Mouse (Mus musculus) embryo, embryonic 10 days (tissue): ENCODE results near the gene Prss38.
A peak's percentile ranks its signal among the peaks of the same experiment; 100 is the strongest.
"Not testable (repeated sequence)": the region's sequence is repeated elsewhere in the genome, so short reads cannot be mapped to it uniquely, and the experiment has no call there.

Source experiments
- DNase-seq: peaks from one replicate; pipeline ENCODE4 v3.0.0-alpha.2; 2015; ENCODE audit warnings: low spot score

Gene Prss38

DNA sequence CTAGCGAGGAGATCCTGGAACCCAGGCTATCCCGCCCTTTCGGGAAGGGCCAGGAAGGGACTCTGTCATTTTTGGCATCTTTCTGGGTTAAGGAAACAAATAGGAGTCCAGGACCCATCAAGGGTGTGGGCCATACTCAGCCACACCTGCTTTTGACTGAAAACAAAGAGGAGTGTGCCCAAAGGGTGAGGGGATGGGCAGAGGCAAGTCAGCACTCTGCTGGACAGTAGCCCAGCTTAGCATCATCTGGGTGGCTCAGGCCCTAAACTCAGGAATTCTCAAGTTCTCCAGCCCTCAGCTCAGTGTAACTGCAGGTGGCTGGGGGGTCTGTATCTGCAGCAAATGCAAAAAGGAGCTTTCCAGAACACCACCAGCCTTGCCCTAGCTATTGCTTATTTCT is 2.5 kb upstream of the Prss38 start:
- no peak for DNase-seq

DNA sequence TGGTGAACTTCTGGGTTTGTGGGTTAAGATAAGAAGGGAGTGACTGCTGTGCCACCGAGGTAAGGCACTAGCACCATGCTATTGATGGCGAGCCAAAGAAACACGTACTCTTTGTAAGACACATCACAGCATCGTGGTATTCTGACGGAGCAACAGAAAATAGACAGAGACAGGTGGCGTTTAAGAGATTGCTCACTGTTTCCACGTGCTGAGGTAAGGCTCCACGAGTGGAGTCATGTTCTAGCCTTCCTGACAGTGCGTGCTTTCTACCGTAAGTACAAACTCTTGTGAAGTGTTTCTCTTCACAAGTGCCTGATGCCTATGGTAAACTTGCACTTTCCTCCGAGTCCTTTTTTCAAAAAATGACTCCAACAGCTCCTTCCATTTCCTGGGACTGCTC is 5.6 kb downstream of the Prss38 start:
- DNase-seq, result no peak

GRCm38 (mm10) chr11:59367955-59368354 is 7.5 kb downstream of the Prss38 start:
- not testable (repeated sequence) for DNase-seq

DNA sequence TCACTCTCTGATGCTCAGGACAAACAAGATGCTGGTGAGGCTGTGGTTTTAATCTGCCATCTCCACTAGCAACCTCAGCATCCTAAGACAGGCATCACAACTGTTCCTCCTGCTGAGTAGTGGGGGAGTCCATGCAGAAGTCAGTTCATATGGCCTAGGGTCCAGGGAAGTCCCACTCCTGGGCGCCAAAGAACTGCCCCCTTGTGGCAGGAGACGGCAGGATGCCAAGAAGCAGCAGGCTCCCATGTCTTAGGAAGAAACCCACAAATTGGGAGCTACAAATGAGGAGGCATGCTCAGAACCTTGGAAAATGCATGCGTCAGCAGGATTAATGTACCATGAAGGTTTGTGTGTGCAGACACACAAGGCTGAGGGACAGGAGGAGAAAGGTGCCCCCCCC is 8.8 kb downstream of the Prss38 start:
- peak; percentile 64 for DNase-seq

- DNase-seq, result no peak
These were observed 9.4 kb downstream of the Prss38 start for GRCm38 (mm10) chr11:59366031-59366430.

DNA sequence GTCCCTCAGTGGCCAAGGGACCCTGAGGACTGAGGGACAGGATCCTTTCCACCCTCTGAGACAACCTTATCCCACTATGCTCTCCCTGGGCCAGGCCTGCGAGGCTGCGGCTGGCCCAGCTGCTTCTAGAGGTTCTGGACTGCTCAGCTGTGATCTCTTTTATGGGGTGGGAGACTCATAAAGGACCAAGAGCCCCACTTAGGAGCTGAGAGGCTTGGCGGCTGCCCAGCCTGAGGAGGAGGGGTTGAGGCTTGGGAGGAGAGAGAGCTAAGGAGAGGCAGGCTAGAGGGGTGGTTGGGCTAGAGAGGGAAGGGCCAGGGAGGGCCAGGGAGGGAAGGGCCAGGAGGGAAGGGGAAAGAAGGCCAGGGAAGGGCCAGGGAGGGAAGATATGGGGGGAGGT is 11.0 kb downstream of the Prss38 start:
- no peak for DNase-seq

DNA sequence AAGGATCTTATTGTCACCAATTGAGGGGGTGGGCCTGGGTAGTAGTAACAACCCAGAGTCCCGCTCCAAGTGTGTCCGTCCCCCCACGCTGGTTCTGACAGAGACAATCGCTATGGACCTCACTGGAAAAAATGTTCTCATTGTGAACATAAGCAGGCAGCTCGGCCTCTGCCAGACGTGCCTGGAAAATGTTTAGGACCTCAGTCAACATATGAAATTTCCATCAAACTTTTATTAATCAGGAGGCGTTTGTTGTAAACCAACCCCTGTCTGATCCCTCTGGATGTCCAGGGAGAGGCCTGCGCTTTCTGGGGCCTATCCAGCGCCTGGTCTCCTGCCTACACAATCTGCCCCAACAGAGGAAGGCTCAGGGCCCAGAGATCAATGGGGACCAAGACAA is 11.4 kb downstream of the Prss38 start:
- no peak for DNase-seq

GRCm38 (mm10) chr11:59361291-59361690 is 14.2 kb downstream of the Prss38 start:
- no peak for DNase-seq

DNA sequence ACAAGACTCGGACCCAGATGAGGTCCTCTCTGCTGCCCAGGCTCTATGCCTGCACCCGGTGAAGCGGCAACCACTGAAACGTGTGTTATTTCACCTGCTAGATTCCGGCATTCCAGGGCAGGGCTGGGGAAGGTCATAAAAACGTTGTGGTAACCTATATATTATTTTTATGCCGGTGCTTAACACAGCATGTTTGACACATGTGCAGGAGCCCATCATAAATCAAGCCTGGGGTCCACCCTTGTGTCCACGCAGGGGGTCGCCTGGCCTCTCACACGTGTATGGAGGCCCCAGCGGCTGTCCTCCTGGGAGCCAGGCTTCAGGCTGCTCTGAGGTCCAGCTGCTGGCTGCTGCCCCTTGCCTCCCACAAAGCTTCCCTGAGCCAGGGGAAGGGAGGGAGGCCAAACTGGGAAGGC is 18.6 kb downstream of the Prss38 start:
- DNase-seq, result no peak

GRCm38 (mm10) chr11:59354793-59355192 is 20.7 kb downstream of the Prss38 start:
- no peak for DNase-seq

GRCm38 (mm10) chr11:59350326-59350725 is 25.1 kb downstream of the Prss38 start:
- peak; percentile 40 for DNase-seq

- no peak for DNase-seq
These were observed 29.1 kb downstream of the Prss38 start for GRCm38 (mm10) chr11:59346166-59346910.

DNA sequence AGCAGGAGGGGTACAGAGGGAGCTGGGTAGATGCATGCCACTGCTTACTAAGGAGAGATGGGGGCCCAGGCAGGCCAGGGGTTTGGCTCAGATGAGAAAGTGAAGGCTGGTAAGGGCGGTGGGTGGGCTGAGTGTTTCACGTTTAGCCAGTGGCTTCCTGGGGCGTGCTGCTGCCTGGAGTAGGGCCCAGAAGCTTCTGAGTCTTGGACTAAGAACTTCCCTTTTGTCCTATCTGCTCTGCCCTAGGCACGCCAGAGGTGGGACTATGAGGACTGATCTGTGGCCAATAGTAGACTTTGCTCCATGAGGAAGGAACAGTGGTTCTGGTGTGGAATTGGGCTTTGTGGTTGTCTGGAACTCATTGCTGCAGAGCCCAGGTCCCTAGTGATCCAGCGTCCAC is 32.5 kb downstream of the Prss38 start:
- DNase-seq, result no peak

GRCm38 (mm10) chr11:59338736-59339120 is 36.7 kb downstream of the Prss38 start:
- no peak for DNase-seq

DNA sequence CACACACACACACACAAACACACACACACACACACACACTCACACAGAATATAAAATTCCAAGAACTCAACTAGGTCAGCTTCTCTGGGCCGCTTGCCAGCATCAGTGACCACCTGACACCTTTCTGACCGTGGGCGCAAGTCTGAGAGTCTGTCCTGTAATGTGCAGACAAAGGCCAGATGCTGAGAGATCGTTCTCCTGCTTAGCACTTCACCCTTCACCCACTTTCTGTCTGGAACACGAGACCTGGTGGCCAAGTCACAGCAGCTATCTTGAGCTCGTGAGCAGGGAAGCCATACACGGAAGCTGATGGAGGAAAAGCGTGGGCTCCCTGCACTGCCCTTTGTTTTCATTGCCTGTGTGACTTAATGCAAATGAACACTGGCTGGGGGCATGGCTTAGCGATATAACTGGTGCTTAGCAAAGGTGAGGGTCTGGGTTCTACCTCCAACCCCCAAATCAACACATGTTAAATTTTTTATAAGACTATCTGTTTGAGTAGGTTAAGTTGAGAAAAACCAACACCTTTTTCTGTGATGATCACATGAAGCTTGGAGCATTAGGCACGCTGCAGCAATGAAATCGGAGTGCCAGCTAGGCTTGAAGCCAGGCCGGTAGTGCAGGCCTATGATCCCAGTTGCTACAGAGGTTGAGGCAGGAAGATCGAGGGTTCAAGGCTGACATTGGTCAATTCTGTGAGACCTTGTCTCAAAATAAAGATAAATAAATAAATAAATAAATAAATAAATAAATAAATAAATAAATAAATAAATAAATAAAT is 37.3 kb downstream of the Prss38 start:
- no peak for DNase-seq

DNA sequence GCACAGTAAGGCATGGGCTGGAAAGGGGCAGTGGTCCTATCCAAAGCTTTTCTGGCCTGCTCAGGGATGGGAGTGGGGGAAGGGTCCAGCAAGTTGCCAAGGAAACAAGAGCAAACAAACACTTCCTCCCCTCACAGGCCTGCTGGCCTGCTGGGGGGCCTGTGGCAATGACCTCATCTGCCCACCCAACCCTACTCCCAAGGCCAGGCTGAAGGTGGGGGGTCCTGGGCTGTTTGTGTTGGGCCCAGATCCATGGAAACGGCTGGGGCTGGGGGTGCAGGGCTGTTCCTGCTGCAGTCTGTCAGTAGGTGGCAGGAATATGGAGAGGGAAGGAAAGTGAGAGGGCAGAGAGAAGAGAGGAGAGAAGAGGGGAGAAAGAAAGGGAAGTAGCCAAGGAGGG is 39.1 kb downstream of the Prss38 start:
- peak; percentile 37 for DNase-seq

DNA sequence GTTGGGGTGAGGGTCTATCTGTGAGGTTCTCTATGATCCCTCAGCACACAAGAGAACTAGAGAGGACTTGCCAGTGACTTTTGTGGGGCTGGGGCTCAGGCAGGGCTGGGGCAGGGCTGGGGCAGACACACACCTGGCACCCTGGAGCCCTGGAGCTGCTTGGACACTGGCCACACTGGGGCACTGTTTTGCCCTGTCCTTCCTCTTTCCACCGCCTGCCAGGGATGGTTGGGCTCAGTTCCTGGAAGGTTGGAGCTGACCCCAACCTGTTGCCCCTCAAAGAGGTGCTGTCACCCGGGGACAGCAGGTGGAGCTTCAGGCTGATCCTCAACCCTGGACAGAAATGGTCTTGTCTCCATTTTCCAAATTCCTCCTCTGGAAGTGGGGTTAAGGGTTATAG is 39.5 kb downstream of the Prss38 start:
- no peak for DNase-seq

GRCm38 (mm10) chr11:59335150-59335549 is 40.3 kb downstream of the Prss38 start:
- DNase-seq, result no peak

- no peak for DNase-seq
These were observed 42.5 kb downstream of the Prss38 start for GRCm38 (mm10) chr11:59332938-59333337.

GRCm38 (mm10) chr11:59331167-59331869 is 44.1 kb downstream of the Prss38 start:
- no peak for DNase-seq

GRCm38 (mm10) chr11:59330560-59330959 is 44.9 kb downstream of the Prss38 start:
- peak; percentile 87 for DNase-seq

DNA sequence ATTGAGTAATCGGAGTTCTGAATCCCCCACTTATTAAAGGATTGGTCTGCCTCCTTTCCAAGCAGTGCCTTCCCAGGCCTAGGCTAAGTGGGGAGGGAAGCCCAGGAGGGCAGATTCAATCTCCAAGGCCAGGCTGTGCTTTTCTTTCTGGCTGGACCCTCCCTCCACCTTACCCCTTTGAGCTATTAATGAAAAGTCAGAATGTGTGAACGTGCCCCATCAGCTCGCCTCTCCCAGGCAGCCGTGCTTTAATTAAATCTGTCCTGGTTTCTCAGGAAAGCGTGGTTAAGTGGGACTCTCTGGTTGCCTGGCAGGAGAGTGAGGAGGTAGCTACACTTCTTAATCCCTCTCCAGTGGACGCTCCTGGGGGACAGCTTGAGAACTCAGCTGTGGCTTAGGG is 45.8 kb downstream of the Prss38 start:
- DNase-seq, result no peak

- no peak for DNase-seq
These were observed 47.8 kb downstream of the Prss38 start for GRCm38 (mm10) chr11:59327625-59328024.
